Mouse (Mus musculus): ENCODE results near the gene Olfr328. TPM values are rescaled to one million over a fixed set of nuclear protein-coding genes. Genes with fewer than 3 reads are reported as not detected.

Gene Olfr328
- 0.08 and 0.09 TPM in 2 replicates for polyA plus RNA-seq (2016; fragmentation: Nextera tagmentation; extraction: Ambion mirVana)

GRCm38 (mm10) chr11:58555536-58555935, at the start of gene Olfr328:
Gene Olfr328, minus strand, starts transcription at chr11:58555636.
- Histone ChIP-seq H3K36me3 (no peaks in the 10 kb centered on the region), H3K27ac (no peak within 1 kb of the TSS), H3K9ac (replicated peaks) (no peak within 1 kb of the TSS), H3K27me3 (no peaks in the 10 kb centered on the region), H3K4me1 (replicated peaks) (no peaks in the 10 kb centered on the region), H3K9me3 (no peaks in the 10 kb centered on the region), H3K4me3 (replicated peaks) (no peak within 1 kb of the TSS), H3K4me2 (no peak within 1 kb of the TSS)
- no peak for ATAC-seq (ENCODE audit: insufficient number of reproducible peaks, insufficient read depth, low FRiP score, low TSS enrichment, low read depth)
- WGBS = 77% methylated on average over 1 of the region's 1 CpGs

GRCm38 (mm10) chr11:58605228-58605627, 49.8 kb upstream of the Olfr328 start:
- Histone ChIP-seq H3K4me2 (no peak overlapping the region), H3K36me3 (no peaks in the 10 kb centered on the region), H3K4me1 (replicated peaks) (no peaks in the 10 kb centered on the region), H3K27me3 (no peaks in the 10 kb centered on the region), H3K27ac (no peak overlapping the region), H3K9me3 (no peaks in the 10 kb centered on the region), H3K4me3 (replicated peaks) (no peak overlapping the region), H3K9ac (replicated peaks) (no peak overlapping the region)
- no peak for ATAC-seq (ENCODE audit: insufficient number of reproducible peaks, insufficient read depth, low FRiP score, low TSS enrichment, low read depth)
- WGBS = 86% methylated on average over 3 of the region's 3 CpGs

GRCm38 (mm10) chr11:58604688-58605087, 49.3 kb upstream of the Olfr328 start:
- H3K27me3 ChIP-seq = no peaks in the 10 kb centered on the region
- H3K9ac ChIP-seq (replicated peaks) = no peak overlapping the region
- no peaks in the 10 kb centered on the region for H3K4me1 ChIP-seq (replicated peaks)
- 77% methylated on average over 2 of the region's 2 CpGs for WGBS
- no peaks in the 10 kb centered on the region for H3K9me3 ChIP-seq
- H3K4me3 ChIP-seq (replicated peaks) = no peak overlapping the region
- H3K4me2 ChIP-seq = no peak overlapping the region
- H3K36me3 ChIP-seq = no peaks in the 10 kb centered on the region
- no peak overlapping the region for H3K27ac ChIP-seq
- ATAC-seq (ENCODE audit: insufficient number of reproducible peaks, insufficient read depth, low FRiP score, low TSS enrichment, low read depth) = no peak

- 82% methylated on average over 6 of the region's 6 CpGs for WGBS
- H3K27me3 ChIP-seq = no peaks in the 10 kb centered on the region; the same call in 1 of the 2 replicates
- no peak overlapping the region for H3K4me2 ChIP-seq
- H3K27ac ChIP-seq = no peak overlapping the region
- H3K4me3 ChIP-seq (replicated peaks) = no peak overlapping the region
- ATAC-seq (ENCODE audit: insufficient number of reproducible peaks, insufficient read depth, low FRiP score, low TSS enrichment, low read depth) = no peak
- H3K36me3 ChIP-seq = no peaks in the 10 kb centered on the region
- H3K4me1 ChIP-seq (replicated peaks) = no peaks in the 10 kb centered on the region
- no peaks in the 10 kb centered on the region for H3K9me3 ChIP-seq
- H3K9ac ChIP-seq (replicated peaks) = no peak overlapping the region
Measured at GRCm38 (mm10) chr11:58602800-58603560, 47.5 kb upstream of the Olfr328 start.

GRCm38 (mm10) chr11:58602062-58602461, 46.6 kb upstream of the Olfr328 start:
- H3K27me3 ChIP-seq = no peaks in the 10 kb centered on the region; the same call in 1 of the 2 replicates
- no peak overlapping the region for H3K4me2 ChIP-seq
- no peak overlapping the region for H3K27ac ChIP-seq
- H3K9ac ChIP-seq (replicated peaks) = no peak overlapping the region
- no peaks in the 10 kb centered on the region for H3K36me3 ChIP-seq
- no peak for ATAC-seq (ENCODE audit: insufficient number of reproducible peaks, insufficient read depth, low FRiP score, low TSS enrichment, low read depth)
- no peaks in the 10 kb centered on the region for H3K4me1 ChIP-seq (replicated peaks)
- no peak overlapping the region for H3K4me3 ChIP-seq (replicated peaks)
- H3K9me3 ChIP-seq = no peaks in the 10 kb centered on the region

- Histone ChIP-seq H3K9ac (replicated peaks) (no peak overlapping the region), H3K27ac (no peak overlapping the region), H3K36me3 (no peaks in the 10 kb centered on the region), H3K27me3 (no peaks in the 10 kb centered on the region; the same call in 1 of the 2 replicates), H3K9me3 (no peaks in the 10 kb centered on the region), H3K4me3 (replicated peaks) (no peak overlapping the region), H3K4me2 (no peak overlapping the region), H3K4me1 (replicated peaks) (no peaks in the 10 kb centered on the region)
- 87% methylated on average over 13 of the region's 13 CpGs for WGBS
- no peak for ATAC-seq (ENCODE audit: insufficient number of reproducible peaks, insufficient read depth, low FRiP score, low TSS enrichment, low read depth)
Measured at GRCm38 (mm10) chr11:58597837-58598236, 42.4 kb upstream of the Olfr328 start.

- Histone ChIP-seq H3K27me3 (no peaks in the 10 kb centered on the region; the same call in 1 of the 2 replicates), H3K9me3 (no peaks in the 10 kb centered on the region), H3K4me2 (no peak within 1 kb of the TSS), H3K9ac (replicated peaks) (no peak within 1 kb of the TSS), H3K4me1 (replicated peaks) (no peaks in the 10 kb centered on the region), H3K4me3 (replicated peaks) (no peak within 1 kb of the TSS), H3K36me3 (no peaks in the 10 kb centered on the region), H3K27ac (no peak within 1 kb of the TSS)
- 85% methylated on average over 6 of the region's 6 CpGs for WGBS
- no peak for ATAC-seq (ENCODE audit: insufficient number of reproducible peaks, insufficient read depth, low FRiP score, low TSS enrichment, low read depth)
Measured at GRCm38 (mm10) chr11:58594814-58595213, 39.4 kb upstream of the Olfr328 start, which contains the start of gene Olfr324. Gene Olfr324, plus strand, starts transcription at chr11:58595114.

- no peak for ATAC-seq (ENCODE audit: insufficient number of reproducible peaks, insufficient read depth, low FRiP score, low TSS enrichment, low read depth)
- Histone ChIP-seq H3K9ac (replicated peaks) (no peak overlapping the region), H3K4me3 (replicated peaks) (no peak overlapping the region), H3K9me3 (no peaks in the 10 kb centered on the region), H3K4me1 (replicated peaks) (no peaks in the 10 kb centered on the region), H3K4me2 (no peak overlapping the region), H3K27ac (no peak overlapping the region), H3K27me3 (no peaks in the 10 kb centered on the region), H3K36me3 (no peaks in the 10 kb centered on the region)
- 65% methylated on average over 3 of the region's 3 CpGs for WGBS
Measured at GRCm38 (mm10) chr11:58588620-58589250, 33.3 kb upstream of the Olfr328 start.

- 69% methylated on average over 7 of the region's 7 CpGs for whole genome bisulfite sequencing
- no peaks in the 10 kb centered on the region for H3K9me3 ChIP-seq
- no peak overlapping the region for H3K27ac ChIP-seq
- no peak overlapping the region for H3K4me3 ChIP-seq (replicated peaks)
- no peaks in the 10 kb centered on the region for H3K36me3 ChIP-seq
- no peak overlapping the region for H3K9ac ChIP-seq (replicated peaks)
- ATAC-seq (ENCODE audit: insufficient number of reproducible peaks, insufficient read depth, low FRiP score, low TSS enrichment, low read depth) = no peak
- no peaks in the 10 kb centered on the region for H3K27me3 ChIP-seq
- no peaks in the 10 kb centered on the region for H3K4me1 ChIP-seq (replicated peaks)
- no peak overlapping the region for H3K4me2 ChIP-seq
Measured at GRCm38 (mm10) chr11:58587898-58588348, 32.5 kb upstream of the Olfr328 start.

GRCm38 (mm10) chr11:58578636-58579035, 23.2 kb upstream of the Olfr328 start:
- no peak for ATAC-seq (ENCODE audit: insufficient number of reproducible peaks, insufficient read depth, low FRiP score, low TSS enrichment, low read depth)
- no peaks in the 10 kb centered on the region for H3K36me3 ChIP-seq
- H3K4me3 ChIP-seq (replicated peaks) = no peak overlapping the region
- H3K27ac ChIP-seq = no peak overlapping the region
- no peak overlapping the region for H3K9ac ChIP-seq (replicated peaks)
- no peaks in the 10 kb centered on the region for H3K27me3 ChIP-seq
- H3K4me2 ChIP-seq = no peak overlapping the region
- WGBS = 82% methylated on average over 8 of the region's 8 CpGs
- H3K4me1 ChIP-seq (replicated peaks) = no peaks in the 10 kb centered on the region
- H3K9me3 ChIP-seq = no peaks in the 10 kb centered on the region

- H3K9ac ChIP-seq (replicated peaks) = no peak within 1 kb of the TSS
- no peaks in the 10 kb centered on the region for H3K4me1 ChIP-seq (replicated peaks)
- H3K27me3 ChIP-seq = no peaks in the 10 kb centered on the region
- no peak for ATAC-seq (ENCODE audit: insufficient number of reproducible peaks, insufficient read depth, low FRiP score, low TSS enrichment, low read depth)
- no peak within 1 kb of the TSS for H3K4me2 ChIP-seq
- H3K27ac ChIP-seq = no peak within 1 kb of the TSS
- no peak within 1 kb of the TSS for H3K4me3 ChIP-seq (replicated peaks)
- no peaks in the 10 kb centered on the region for H3K36me3 ChIP-seq
- H3K9me3 ChIP-seq = no peaks in the 10 kb centered on the region
- WGBS = 98% methylated on average over 1 of the region's 1 CpGs
Measured at GRCm38 (mm10) chr11:58577430-58577829, 22.0 kb upstream of the Olfr328 start, which contains the start of gene Olfr325. Gene Olfr325, plus strand, starts transcription at chr11:58577730.
